Mouse (Mus musculus) forebrain, embryonic 13.5 days (tissue): ENCODE results near the gene Dlec1. TPM values are rescaled to one million over a fixed set of nuclear protein-coding genes. Genes with fewer than 3 reads are reported as not detected.

Experiments
- ATAC-seq: fragments of 200-750 bp; cut with Nextera tagmentation; 2 replicates; pipeline ENCODE4 v1.8.0; 2017
- H3K27ac ChIP-seq: fragments of 300-500 bp; sonication (generic); 2 replicates; pipeline ENCODE4 v1.5.1; 2015; ENCODE audit warnings: inconsistent platforms, mild to moderate bottlenecking, moderate library complexity
- H3K27me3 ChIP-seq: fragments of 300-500 bp; sonication (generic); 2 replicates; pipeline ENCODE4 v1.6.1; 2015; ENCODE audit warnings: mild to moderate bottlenecking, inconsistent platforms
- H3K36me3 ChIP-seq: fragments of 300-500 bp; sonication (generic); 2 replicates; pipeline ENCODE4 v1.6.1; 2015; ENCODE audit warnings: mild to moderate bottlenecking, inconsistent platforms; ENCODE audit not compliant: poor library complexity, severe bottlenecking
- H3K4me1 ChIP-seq: fragments of 300-500 bp; sonication (generic); 2 replicates; pipeline ENCODE4 v1.6.1; 2015; ENCODE audit warnings: inconsistent platforms
- H3K4me2 ChIP-seq: fragments of 300-500 bp; sonication (generic); 2 replicates; pipeline ENCODE4 v1.6.1; 2015; ENCODE audit warnings: inconsistent platforms, mild to moderate bottlenecking, moderate library complexity
- H3K4me3 ChIP-seq: fragments of 300-500 bp; sonication (generic); 2 replicates; pipeline ENCODE4 v1.5.1; 2015; ENCODE audit warnings: mild to moderate bottlenecking, inconsistent platforms
- H3K9ac ChIP-seq: fragments of 300-500 bp; sonication (generic); 2 replicates; pipeline ENCODE4 v1.6.1; 2015; ENCODE audit warnings: mild to moderate bottlenecking, inconsistent platforms
- H3K9me3 ChIP-seq: fragments of 300-500 bp; sonication (generic); replicated peaks from 2 replicates; pipeline ENCODE4 v1.6.1; 2016; ENCODE audit warnings: inconsistent platforms
- WGBS: fragments of 180-500 bp; shearing (Covaris S2); methylation state at CpG from one replicate; pipeline ENCODE4 v1.1.7; 2015; 5-methylcytosine and 5-hydroxymethylcytosine counted together
- polyA plus RNA-seq: library from polyadenylated mRNA; unstranded; fragments of >200 nt; fragmentation: Nextera tagmentation; extraction: Ambion mirVana; gene quantifications from 2 replicates; pipeline ENCODE4 v1.2.1, GENCODE M21; 2015

Gene Dlec1
- polyA plus RNA-seq = 0.57 and 0.86 TPM in 2 replicates

DNA sequence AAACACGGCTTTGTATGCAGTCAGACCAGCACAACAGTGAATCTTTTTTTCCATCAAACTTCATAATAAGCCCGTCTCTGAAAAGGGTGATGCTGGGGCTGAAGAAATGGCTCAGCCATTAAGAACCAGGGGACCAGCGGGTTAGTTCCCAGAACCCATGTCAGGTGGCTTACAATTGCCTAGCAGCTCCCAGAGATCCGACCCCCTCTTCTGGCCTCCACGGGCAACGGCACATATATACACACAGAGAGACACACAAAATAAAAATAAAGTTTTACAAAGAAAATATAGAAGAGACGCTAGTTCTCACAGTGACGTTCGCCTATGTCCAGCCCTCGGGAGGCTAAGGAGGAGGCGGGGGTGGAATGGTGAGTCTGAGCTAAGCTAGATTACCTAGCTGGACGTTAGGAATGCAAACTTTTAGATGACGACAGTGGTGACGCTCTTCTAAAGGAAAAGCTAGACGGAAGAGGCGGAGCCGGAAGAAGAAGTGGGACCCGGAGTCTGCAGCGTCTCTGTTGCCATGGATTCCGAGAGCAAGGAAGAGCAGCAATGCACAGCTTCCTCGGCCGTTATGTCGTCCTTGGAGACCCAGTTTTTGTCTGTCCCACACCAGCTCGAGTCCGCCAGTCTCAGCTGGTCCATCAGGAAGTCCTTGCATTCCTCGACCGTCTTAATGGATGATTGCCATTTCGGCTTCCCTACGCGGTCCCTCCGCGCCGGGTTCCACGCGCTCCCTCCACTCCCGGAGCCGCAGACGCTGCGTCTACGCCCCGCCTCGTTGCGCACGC is at the start of gene Dlec1:
Gene Dlec1 (plus strand): TSS at position 487 of the 791 bp plus-strand sequence.
- H3K36me3 ChIP-seq = no peaks in the 10 kb centered on the region
- H3K4me1 ChIP-seq = peaks cover 20% of the 10 kb centered on the region
- ATAC-seq = peak; percentile 93
- H3K4me3 ChIP-seq = peak within 1 kb of the TSS; percentile 62
- 2% methylated on average over 44 of the region's 44 CpGs for WGBS
- H3K9ac ChIP-seq = peak within 1 kb of the TSS; percentile 61
- H3K9me3 ChIP-seq = no peaks in the 10 kb centered on the region
- no peak within 1 kb of the TSS for H3K27ac ChIP-seq
- peaks cover 20% of the 10 kb centered on the region for H3K27me3 ChIP-seq
- peak within 1 kb of the TSS; percentile 84 for H3K4me2 ChIP-seq

DNA sequence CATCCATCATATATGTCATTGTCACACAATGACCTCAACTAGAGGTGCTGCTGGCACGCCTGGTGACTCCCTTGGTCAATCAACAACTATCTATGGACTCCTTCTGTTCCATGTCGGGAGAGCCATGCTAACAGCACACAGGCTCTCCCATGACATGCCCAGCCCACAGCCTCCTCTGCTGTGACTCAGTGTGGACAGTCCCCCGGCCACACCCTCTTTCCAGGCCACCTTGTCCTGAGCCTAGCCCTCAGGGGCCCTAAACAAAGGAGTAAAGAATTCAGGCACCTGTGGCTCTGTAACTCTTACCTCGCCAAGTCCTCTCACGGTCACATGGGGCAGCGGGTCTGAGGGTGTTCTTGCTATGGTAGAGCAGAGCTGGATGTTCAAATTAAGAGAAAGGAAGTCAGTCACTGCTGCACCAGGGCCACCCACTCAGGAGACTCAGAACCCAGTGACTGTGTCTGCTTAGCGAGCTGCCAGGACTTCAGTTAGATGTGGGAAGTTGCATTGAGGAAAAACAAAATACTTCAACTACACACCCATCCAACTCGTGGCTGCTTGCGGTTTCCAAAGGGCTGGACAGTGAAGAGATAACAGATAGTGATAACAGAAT is 48.2 kb upstream of the Dlec1 start:
- Histone ChIP-seq H3K36me3 (no peaks in the 10 kb centered on the region), H3K4me1 (peaks cover 15% of the 10 kb centered on the region), H3K4me2 (no peak overlapping the region), H3K27ac (no peak overlapping the region), H3K9me3 (no peaks in the 10 kb centered on the region), H3K27me3 (peaks cover 22% of the 10 kb centered on the region; the same call in 1 of the 2 replicates), H3K4me3 (no peak overlapping the region), H3K9ac (no peak overlapping the region)
- 81% methylated on average over 9 of the region's 9 CpGs for WGBS
- ATAC-seq = no peak

DNA sequence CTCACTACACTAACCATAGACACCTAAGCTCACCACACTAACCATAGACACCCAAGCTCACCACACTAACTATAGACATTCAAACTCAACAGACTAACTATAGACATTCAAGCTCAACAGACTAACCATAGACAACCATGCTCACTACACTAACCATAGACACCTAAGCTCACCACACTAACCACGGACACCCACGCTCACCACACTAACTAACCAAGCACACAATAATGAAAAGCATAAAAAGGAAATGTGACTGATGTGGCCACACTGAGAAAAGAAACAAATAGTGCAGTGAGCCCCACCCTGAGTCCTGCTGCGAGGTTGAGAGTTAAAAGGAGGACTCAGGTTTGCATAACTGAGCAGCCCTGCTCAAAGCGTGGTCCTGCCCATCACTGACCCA is 46.9 kb upstream of the Dlec1 start:
- no peak overlapping the region for H3K4me2 ChIP-seq
- peaks cover 22% of the 10 kb centered on the region; the same call in 1 of the 2 replicates for H3K27me3 ChIP-seq

GRCm38 (mm10) chr9:119058245-119058644 is 44.0 kb upstream of the Dlec1 start:
- H3K27me3 ChIP-seq = peaks cover 10% of the 10 kb centered on the region; the same call in 1 of the 2 replicates
- H3K4me2 ChIP-seq = no peak overlapping the region
- no peaks in the 10 kb centered on the region for H3K9me3 ChIP-seq
- H3K4me1 ChIP-seq = peaks cover 2% of the 10 kb centered on the region
- H3K27ac ChIP-seq = no peak overlapping the region
- no peak for ATAC-seq
- H3K9ac ChIP-seq = no peak overlapping the region
- 88% methylated on average over 7 of the region's 7 CpGs for WGBS
- H3K4me3 ChIP-seq = no peak overlapping the region
- no peaks in the 10 kb centered on the region for H3K36me3 ChIP-seq

More for the DNA sequence above, 46.9 kb upstream of the Dlec1 start:
- Histone ChIP-seq H3K27ac (no peak overlapping the region), H3K9ac (no peak overlapping the region), H3K36me3 (no peaks in the 10 kb centered on the region), H3K4me1 (peaks cover 15% of the 10 kb centered on the region), H3K4me3 (no peak overlapping the region), H3K9me3 (no peaks in the 10 kb centered on the region)
- 89% methylated on average over 4 of the region's 4 CpGs for WGBS
- ATAC-seq = no peak

DNA sequence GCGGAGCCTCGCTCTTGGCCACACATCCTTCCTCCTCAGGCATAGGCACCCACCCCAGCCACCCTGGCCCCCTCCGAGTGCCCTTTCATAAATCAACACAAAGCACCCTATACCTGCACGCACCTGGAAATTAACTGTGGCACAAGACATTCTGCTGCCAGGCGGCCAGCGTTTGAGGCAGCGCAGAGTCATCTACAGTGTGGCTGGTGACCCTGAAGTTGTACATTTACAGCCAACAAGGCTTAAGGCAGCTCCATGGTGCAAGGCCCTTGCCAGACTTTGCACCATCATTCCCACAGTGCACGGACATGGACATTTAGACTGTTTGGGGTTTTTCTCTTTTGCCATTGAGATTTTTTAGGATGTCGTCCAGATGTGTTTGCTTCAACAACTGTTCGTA is 41.6 kb upstream of the Dlec1 start:
- no peak overlapping the region for H3K9ac ChIP-seq
- no peak for ATAC-seq
- H3K27ac ChIP-seq = no peak overlapping the region
- H3K27me3 ChIP-seq = no peaks in the 10 kb centered on the region; the same call in 1 of the 2 replicates
- no peak overlapping the region for H3K4me3 ChIP-seq
- no peaks in the 10 kb centered on the region for H3K4me1 ChIP-seq
- no peak overlapping the region for H3K4me2 ChIP-seq
- no peaks in the 10 kb centered on the region for H3K36me3 ChIP-seq
- WGBS = 93% methylated on average over 10 of the region's 10 CpGs
- no peaks in the 10 kb centered on the region for H3K9me3 ChIP-seq

GRCm38 (mm10) chr9:119063036-119063644 is 39.1 kb upstream of the Dlec1 start:
- WGBS = 33% methylated on average over 19 of the region's 19 CpGs
- no peaks in the 10 kb centered on the region for H3K27me3 ChIP-seq
- H3K4me3 ChIP-seq = no peak overlapping the region
- no peak overlapping the region for H3K9ac ChIP-seq
- H3K4me1 ChIP-seq = no peaks in the 10 kb centered on the region
- ATAC-seq = 0 out of 2 replicates have a peak, but pooled peaks have one; percentile 28
- no peak overlapping the region for H3K4me2 ChIP-seq
- no peaks in the 10 kb centered on the region for H3K9me3 ChIP-seq
- no peaks in the 10 kb centered on the region for H3K36me3 ChIP-seq
- H3K27ac ChIP-seq = no peak overlapping the region

DNA sequence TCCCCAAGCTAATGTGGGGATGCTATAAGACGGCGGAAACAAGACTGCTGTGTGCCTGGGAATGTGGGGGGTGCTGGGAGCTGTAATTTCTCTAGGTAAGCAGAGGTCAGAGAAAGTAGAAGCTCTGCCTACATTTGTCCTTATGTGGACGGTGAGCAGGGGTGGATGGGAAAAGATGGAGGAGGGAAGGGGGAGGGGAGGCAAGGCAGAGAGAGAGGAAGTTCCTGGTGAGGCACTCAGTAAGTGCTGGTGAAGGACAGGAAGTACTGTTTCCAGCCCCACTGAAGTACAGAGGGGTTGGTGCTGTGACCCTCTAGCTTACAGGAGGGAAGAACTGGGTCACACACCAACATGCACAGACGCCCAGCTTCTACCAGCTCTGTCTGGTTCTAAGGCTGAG is 38.0 kb upstream of the Dlec1 start:
- 71% methylated on average over 4 of the region's 4 CpGs for whole genome bisulfite sequencing
- no peak for ATAC-seq
- H3K36me3 ChIP-seq = no peaks in the 10 kb centered on the region
- H3K9ac ChIP-seq = no peak overlapping the region
- H3K4me3 ChIP-seq = no peak overlapping the region
- no peak overlapping the region for H3K4me2 ChIP-seq
- no peaks in the 10 kb centered on the region for H3K4me1 ChIP-seq
- H3K9me3 ChIP-seq = no peaks in the 10 kb centered on the region
- H3K27ac ChIP-seq = no peak overlapping the region
- no peaks in the 10 kb centered on the region for H3K27me3 ChIP-seq

GRCm38 (mm10) chr9:119067601-119068000 is 34.7 kb upstream of the Dlec1 start:
- Histone ChIP-seq H3K27me3 (no peaks in the 10 kb centered on the region), H3K9me3 (no peaks in the 10 kb centered on the region), H3K4me1 (no peaks in the 10 kb centered on the region), H3K4me3 (no peak overlapping the region), H3K36me3 (peaks cover 4% of the 10 kb centered on the region; the same call in 1 of the 2 replicates), H3K27ac (no peak overlapping the region), H3K9ac (no peak overlapping the region), H3K4me2 (no peak overlapping the region)
- peak; percentile 64 for ATAC-seq
- WGBS = 5% methylated on average over 6 of the region's 6 CpGs

- no peaks in the 10 kb centered on the region for H3K4me1 ChIP-seq
- H3K27me3 ChIP-seq = no peaks in the 10 kb centered on the region
- H3K9ac ChIP-seq = no peak overlapping the region
- 92% methylated on average over 11 of the region's 11 CpGs for WGBS
- H3K4me3 ChIP-seq = no peak overlapping the region
- peaks cover 4% of the 10 kb centered on the region; the same call in 1 of the 2 replicates for H3K36me3 ChIP-seq
- H3K27ac ChIP-seq = no peak overlapping the region
- no peak overlapping the region for H3K4me2 ChIP-seq
- ATAC-seq = no peak
- H3K9me3 ChIP-seq = no peaks in the 10 kb centered on the region
Observed at GRCm38 (mm10) chr9:119068266-119068665, 34.0 kb upstream of the Dlec1 start.

DNA sequence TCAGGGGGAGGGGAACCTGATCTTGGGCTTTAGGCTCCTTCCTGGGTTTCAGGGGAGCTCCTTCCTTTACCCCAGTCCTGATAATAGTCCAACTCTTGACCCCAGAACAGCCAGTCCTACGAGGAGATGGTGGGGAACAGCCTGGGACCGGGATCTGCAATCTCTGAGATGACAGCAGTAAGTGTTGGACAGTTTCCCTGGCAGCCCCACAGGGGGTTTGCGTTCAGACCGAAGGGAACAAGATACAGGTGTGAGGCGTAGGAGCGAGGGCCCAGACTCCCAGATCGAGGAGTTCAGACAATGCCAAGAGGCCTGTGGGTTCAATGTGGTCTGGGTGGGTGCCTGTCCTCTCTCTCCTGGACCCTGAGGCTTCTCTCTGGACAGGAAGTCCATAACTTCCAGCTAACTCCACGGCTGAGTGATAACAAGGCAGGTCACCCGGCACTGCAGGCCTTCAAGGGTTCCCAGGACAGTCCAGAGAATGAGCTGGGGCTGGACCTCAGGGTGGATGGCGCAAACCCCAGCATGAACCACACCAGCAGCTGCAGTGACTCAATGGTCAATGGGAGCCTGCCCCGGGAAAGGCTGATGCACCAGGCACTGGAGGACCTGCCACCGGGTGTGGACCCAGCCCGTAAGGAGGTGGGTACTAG is 32.0 kb upstream of the Dlec1 start:
- Histone ChIP-seq H3K36me3 (peaks cover 4% of the 10 kb centered on the region; the same call in 1 of the 2 replicates), H3K4me1 (no peaks in the 10 kb centered on the region), H3K27me3 (no peaks in the 10 kb centered on the region), H3K4me3 (no peak overlapping the region), H3K9ac (no peak overlapping the region), H3K27ac (no peak overlapping the region), H3K4me2 (no peak overlapping the region), H3K9me3 (no peaks in the 10 kb centered on the region)
- no peak for ATAC-seq
- 90% methylated on average over 13 of the region's 13 CpGs for WGBS

DNA sequence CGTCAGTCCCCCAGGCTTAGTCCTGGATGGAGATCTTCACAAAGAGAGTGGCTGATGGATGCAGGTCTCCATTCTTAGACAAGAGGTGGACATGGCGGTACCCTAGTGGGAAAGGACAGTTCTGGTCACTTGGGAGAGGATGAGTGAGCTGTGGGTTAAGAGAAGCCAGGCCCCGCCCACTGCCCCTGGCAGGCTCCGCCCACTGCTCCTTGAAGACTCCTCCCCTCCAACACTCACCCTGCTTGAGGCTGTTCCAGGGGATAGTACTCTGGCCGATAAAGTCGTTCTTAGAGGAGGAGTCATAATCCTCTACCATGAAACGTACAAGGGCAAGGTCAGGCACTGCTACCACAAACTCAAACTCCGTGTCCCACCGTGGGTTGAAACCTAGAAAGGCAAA is 30.5 kb upstream of the Dlec1 start:
- Histone ChIP-seq H3K27ac (no peak overlapping the region), H3K27me3 (no peaks in the 10 kb centered on the region), H3K36me3 (peaks cover 13% of the 10 kb centered on the region; the same call in 1 of the 2 replicates), H3K4me1 (no peaks in the 10 kb centered on the region), H3K9me3 (no peaks in the 10 kb centered on the region), H3K4me3 (no peak overlapping the region), H3K4me2 (no peak overlapping the region), H3K9ac (no peak overlapping the region)
- 90% methylated on average over 9 of the region's 9 CpGs for WGBS
- ATAC-seq = no peak
